Mouse (Mus musculus): ENCODE measurements around the gene Gm5065. TPM values are rescaled to one million over a fixed set of nuclear protein-coding genes. Genes with fewer than 3 reads are reported as not detected.

Gene Gm5065
- total RNA-seq (2023) = not detected

DNA sequence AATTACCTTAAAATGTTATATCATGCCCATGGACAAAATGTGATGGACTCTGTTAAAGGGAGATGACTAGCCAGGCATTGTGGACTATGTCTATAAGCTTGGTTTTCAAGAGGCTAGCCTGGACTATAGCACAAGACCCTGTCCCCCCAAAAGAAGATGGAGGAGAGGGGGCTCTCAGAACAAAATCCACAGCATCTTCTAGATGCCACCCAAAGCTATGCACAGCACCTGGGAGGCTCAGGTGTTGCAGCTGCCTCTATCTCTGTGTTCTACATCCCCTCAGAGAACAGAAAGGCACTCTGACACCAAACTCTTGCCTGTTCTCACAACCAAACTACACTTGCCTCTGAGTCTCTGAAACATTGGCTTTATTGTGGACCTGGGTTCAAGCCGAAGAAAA lies at the start of gene Gm5065:
Gene Gm5065, plus strand, starts transcription at position 301 of the 400 bp plus-strand sequence.

DNA sequence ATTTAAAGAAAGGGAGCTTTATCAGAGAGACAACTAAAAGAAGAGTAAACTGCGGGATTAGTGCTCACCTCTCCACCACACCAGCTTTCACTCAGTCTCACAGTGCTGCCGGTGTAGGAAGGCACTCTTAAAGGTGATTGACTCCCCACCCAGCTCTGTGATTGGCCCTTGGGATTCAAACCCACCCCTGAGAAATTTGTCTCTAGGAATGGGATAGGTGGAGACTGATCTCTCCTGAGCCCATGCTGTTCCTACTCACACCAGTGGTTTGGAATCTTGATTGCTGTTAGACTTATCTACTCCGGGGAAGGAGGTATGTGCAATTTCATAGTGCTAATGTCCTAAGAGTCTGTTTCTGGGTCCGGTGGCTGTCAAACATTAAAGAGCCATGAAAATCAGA lies 598 bp downstream of the Gm5065 start, which contains the start of gene Nlrp2:
Gene Nlrp2, minus strand, starts transcription at position 101 of the 400 bp plus-strand sequence.

Other genes with a start within 250 kb of the Gm5065 start
- not detected for gene Rfpl4, start 233.6 kb upstream of the Gm5065 start, total RNA-seq (2023)
- under 1 TPM; 0.55 to 0.66 TPM for gene Rasl2-9, start 224.6 kb upstream of the Gm5065 start, total RNA-seq (2023)
- gene Vmn1r55, start 200.9 kb upstream of the Gm5065 start, total RNA-seq (2023) = not detected
- not detected for gene Vmn1r56, start 153.8 kb upstream of the Gm5065 start, total RNA-seq (2023)
- not detected for gene Vmn1r57, start 132.0 kb upstream of the Gm5065 start, total RNA-seq (2023)
- not detected for gene Nlrp2, start 498 bp downstream of the Gm5065 start, total RNA-seq (2023)
- not detected for gene Vmn1r58, start 62.9 kb downstream of the Gm5065 start, total RNA-seq (2023)
- gene Vmn1r59, start 106.2 kb downstream of the Gm5065 start, total RNA-seq (2023) = not detected
- gene Vmn2r28, start 143.4 kb downstream of the Gm5065 start, total RNA-seq (2023) = not detected
- not detected for gene Vmn1r60, start 196.8 kb downstream of the Gm5065 start, total RNA-seq (2023)